Mouse (Mus musculus) testis, postnatal 14 days (tissue): ENCODE results near the gene Pgm5.

Source experiments
- DNase-seq: peaks from one replicate; pipeline ENCODE4 v3.0.0; 2021; ENCODE audit warnings: low spot score

Gene Pgm5

DNA sequence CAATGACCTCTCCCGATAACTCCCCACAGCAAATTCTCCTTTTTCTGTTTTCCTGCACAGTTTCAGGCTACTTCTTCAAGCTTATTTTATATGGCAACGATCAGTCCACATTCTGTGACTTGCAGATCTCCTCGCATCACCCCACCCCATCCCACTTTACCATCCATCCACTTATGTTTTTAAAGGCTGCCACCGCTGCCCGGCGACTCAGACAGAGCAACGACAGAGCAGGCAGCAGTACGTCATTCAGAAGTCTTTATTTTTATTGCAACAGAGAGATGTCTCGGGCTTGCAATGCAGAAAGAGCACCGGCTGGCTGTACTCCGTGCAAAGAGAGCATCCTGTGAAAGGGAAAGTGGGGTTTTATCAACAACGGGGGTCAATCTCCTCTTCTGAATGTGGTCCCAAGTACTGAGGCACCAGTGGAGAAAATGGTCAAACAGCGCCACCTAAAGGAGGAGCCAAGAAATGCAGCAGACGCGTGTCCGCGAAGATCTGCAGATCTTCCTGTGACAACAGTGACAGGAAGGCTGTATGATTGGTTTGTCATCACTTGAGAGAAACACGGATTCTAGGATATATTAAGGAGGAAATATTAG lies 9.5 kb upstream of the Pgm5 start:
- DNase-seq: peak; percentile 50

DNA sequence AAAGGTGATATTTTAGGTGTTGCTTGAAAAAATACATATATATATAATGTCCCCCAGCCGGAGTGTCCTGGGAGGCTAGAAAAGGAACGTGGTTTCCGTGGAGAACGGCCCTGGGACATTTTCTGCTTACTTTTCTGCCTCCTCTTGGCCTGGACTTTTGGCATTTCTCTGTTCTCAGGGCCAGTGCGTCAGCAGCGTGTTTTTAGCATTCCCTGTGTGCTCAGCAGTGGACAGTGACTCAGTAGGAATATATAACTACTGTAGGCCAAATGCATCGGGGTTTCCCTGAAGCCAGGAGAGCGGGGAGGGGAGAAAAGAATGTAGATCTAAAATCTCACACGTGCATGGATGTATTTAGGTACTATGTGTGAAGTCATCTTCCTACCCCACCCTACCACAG lies 3.8 kb upstream of the Pgm5 start:
- no peak for DNase-seq

DNA sequence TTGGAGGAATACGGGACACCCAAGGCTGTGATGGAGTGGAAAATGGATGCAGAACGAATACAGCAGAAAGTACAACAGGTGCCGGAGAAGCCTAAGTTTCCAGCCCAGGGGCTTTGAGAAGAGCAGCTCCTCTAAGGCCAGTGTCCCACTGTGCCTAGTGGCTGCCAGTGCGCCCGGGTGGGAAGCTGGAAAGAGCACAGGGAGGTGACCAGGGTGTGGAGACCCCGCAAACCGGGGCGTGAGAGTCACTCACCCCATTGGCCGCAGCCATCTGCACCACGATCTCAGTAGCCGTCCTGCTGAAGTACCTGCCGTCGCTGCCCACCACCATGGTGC lies 411 bp downstream of the Pgm5 start:
- DNase-seq: no peak

DNA sequence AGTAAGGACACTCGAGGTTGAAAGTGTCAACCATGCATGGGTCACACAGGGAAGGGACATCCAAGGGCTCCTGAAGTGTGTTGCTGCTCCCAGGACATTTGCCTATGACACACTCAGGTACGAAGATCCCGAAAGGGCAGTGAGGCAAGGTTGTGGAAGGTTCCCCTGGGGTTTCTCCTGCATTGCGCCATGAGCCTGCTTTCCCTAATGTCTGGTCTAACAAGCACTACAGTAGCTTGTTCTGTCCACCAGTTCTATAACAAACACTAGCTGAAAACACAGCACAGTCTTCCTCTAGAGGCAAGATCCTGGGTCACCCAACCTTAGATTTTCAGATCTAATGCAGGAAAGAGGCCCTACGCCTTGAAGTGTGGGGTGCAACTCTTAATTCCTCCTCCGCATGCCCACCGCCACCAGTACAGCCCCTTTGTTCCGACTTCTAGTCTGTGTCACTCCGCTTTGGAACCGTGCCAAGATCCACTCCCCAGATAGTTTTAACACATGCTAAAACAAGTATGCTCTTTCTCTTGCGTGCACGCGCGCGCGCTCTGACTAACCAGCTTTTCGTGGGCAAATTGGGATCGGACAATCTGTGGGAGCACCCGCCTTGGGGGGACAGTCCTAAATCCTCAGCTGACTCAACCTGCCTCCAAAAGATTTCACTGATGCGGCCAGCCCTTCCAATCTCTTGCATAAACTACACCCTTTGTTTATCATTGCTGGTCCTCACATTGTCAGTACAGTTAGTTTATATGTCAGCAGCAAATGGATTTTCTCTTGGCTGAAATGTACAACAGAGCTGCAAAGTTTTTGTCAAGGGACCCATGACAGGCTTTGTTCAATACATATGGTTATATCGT lies 10.0 kb downstream of the Pgm5 start:
- DNase-seq: no peak

DNA sequence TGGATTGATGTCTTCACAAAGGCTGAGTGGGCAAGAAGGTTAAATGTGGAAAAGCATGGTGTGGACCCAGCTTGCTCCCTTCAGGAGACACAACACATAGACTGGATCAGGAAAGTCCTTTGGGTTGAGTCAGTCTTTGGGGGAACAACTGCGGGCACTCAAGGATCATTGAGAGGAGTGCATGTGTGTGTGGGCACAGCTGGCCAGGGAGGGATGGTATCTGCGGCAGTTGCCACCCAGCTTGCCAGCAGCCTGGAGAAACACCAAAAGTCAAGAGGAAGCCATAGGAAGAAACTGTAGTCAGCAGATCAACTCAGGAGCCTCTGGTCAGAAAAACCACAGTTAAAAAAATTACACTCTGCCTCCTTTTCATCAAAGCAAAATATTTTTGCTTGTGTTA lies 12.8 kb downstream of the Pgm5 start:
- DNase-seq: no peak

DNA sequence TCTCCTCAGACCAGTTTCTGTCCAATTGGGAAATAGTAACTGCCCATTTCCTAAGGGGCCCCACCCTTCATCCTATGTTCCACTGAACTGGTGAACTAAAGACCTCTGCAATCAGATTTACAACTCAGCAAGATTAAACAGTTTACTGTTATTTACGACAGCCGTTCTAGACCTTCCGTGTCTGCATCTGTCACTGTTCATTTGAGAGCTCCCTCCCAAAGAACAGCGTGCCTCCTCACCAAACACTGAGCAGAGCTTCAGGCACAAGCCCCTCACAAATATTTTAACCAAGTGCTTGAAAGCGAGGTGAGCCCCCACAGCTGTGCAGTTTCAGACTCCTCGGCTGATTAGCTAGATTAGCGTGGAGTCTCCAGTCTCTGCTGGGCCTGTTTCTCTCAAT lies 13.3 kb downstream of the Pgm5 start:
- no peak for DNase-seq

DNA sequence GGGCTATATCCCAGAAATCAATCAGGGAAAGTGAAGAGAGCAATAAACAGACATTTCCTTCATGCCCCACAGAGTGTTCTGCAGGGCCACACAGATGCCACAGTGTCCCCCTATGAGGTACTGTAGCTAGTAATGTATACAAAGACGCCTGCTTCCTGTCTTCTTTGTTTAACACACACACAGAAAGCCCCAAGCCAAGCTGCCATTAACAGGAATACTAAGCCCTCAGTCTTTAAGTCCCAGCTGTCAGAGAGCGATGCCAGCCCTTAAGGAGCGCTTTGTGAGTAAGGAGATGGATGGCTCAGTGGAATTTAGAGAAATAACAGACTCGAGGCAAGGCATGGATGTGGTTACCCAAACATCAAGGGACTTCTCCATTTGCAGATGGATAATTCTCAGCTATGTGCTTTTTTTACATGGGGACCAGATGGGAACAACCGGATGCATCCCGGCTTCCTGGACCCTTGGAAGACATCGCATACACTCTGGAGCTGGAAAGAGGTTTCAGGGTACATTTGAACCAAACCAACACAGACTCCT lies 16.6 kb downstream of the Pgm5 start:
- DNase-seq: no peak

DNA sequence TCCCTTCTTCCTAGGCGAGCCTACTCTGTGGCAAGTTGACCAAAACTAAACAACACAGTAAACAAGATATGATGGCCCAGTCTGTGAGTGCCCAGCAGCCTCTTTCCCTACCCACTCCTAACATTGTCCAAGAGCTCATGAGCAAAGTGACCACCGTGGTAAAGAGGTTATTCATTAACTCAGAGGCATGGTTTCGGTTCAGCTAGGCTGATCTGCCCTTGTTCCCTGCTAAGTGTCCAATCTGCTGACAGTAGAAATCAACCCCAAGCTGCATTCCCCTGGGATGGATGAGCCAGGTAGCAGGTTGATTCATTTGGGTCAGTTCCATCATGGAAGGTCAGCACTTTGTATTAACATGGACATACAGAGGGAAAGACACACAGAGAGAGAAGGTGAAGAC lies 19.6 kb downstream of the Pgm5 start:
- DNase-seq: no peak

DNA sequence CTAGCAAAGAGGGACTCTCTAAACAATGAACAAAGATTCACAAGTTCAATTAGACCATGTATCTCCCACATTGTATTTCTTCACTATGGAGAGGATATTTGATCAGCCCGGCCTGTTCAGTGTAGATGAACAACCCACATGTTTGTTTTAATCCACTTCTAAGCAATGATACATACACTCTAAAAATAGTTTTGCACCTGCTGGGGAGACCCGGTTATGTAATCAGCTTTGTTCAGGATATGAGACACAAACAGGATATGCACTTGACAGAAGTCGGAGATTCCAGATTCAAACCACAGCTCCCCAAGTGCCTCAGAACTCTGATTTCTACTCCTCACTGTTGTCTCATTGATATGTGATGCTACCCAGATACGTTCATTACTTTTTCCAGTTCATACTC lies 37.1 kb downstream of the Pgm5 start:
- DNase-seq: no peak

DNA sequence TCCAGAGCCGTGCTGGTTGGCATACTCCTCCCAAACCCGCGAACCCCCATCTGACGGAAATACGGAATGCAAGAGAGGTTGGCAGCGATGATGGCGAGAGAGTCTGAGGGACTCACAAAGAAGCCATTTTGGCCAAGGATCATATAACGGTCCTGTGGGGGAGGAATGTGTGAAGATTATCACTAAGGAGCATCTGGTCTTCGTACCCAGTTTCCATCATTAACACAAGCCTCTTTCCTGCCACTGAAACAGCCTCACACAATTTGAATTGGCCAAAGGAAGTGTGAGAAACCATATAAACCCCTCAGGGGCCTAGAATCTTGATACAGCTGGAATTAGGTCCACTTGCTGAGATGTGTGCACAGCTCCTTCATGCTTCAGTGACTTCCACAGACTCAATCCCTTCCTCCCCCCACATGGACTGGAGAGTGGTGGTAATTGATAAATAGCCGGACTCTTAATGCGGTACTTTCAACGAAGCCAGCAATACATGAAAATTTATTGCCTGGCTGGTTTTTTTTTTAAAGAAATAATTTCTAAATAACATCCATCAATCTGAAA lies 45.9 kb downstream of the Pgm5 start:
- no peak for DNase-seq

DNA sequence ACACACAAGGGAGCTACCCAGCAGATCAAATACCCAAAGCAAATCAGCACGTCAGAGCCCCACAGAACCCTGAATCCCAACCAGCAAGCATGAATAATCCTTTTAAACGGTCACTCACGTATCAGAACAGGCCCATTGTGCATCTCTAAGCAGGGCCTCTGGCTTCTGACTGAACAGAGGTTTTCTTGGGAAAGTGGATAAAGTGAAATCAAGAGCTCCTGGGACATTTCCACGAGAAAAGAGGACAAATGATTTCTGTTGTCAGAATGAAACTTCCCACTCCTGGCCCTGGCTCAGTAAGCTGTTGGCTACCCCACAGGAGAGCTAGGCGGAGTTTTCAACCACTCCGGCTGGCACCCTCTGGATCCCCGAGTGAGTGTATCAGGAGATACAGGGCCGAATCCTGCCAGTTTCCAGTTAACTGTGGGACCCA lies 48.8 kb downstream of the Pgm5 start:
- DNase-seq: no peak

DNA sequence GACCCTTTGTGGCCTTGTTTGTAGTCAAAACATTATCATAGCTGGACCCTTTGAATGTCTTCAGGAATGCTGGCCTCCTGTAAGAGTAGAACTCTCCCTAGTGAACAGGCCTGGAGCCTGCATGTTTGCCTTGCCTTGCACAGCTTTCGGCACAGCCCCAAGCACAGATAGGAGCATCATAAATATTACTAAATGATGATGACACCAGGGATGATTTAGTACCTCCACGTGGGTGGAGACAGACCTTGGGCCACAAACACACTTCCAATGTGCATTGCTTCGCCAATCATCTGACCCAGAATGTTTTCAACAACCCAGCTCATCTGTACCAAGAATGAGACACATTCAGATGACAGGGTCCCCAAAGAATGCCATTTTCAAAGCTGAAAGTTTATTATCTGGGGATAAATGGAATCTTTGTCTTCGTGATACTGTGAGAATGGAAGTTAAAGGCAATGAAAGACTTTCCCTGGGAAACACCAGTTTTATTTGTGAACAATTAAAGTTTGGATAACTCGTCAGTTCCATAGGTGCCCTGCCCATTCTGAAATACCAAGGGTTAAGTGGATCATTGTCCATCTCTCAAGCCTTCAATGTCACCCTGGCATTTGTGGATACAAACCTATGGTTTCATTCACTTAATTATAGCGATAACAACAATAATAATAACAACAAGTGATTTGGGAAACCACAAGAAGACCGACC lies 49.4 kb downstream of the Pgm5 start:
- no peak for DNase-seq

DNA sequence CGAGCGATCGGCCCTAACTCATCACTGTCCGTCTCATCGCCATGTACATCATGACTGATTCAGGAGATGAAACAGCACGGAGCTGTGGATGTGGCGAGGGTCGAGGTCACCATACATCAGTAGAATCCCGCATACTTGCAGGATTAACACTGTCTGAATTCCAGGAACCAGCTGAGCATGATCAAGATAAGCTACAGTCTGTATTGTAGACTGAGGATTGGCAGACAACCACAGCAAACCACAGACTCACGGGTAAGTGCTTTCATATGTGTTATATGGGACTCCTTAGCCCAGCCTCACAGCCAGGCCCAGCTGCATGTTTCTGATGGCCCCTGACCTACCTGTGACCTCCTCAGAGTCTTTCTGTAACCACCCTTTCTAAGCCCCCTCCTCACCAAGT lies 50.2 kb downstream of the Pgm5 start:
- no peak for DNase-seq

DNA sequence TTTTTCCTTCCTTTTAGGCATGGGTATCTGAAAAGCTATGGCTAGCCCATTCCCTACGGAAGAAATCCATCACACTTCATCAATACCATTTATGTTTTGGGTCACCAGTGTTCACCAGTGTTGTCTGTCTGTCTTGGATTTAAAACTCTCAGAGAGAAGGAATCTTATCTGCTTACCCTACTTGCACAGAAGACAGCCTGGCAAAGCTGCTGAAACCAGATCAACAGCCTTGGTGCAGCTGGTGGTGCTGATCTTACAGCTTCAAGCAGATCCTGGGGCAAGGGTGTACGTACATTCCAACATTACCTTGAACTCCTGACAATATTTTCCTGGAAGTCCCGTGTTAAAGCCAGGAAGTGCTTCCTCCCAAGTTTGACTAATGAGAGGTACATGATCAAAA lies 55.6 kb downstream of the Pgm5 start:
- DNase-seq: no peak

DNA sequence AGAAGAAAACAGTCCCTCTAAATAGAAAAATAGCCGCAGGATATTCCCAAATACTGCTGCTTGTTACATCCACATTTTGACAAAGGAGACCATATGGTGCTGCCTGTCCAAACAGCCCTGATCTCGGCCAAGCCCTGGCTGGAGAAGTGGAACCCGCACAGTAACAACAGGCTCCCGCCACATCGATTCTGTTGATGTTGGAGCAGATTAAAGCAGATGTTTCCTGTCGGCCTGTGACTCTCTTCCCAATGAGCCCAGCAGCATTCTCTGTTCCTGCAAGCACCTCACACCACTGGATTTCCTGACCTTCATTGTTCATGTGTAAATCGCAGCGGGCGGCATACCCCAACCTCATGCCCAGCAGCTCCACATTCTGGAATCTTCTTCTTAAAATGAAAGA lies 64.0 kb downstream of the Pgm5 start:
- DNase-seq: no peak

DNA sequence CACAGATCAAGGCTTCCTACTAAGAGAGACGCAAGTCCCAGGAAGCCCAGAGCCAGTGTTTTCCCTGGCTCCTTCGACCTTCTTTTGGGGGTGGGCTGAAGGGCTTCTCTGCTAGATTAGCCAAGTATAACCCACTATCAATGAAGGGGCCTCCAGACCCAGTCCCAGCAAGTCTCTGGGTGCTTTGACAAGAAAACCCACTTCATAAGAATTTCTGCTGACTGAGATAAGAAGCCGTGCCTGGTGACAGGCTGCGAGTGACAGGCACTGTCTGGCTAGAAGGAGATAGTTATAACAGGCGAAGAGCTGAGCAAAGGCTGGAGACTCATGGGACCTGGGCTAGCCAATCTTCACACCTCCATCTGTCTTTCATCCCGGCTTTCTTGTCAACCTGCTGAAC lies 67.3 kb downstream of the Pgm5 start:
- DNase-seq: no peak

DNA sequence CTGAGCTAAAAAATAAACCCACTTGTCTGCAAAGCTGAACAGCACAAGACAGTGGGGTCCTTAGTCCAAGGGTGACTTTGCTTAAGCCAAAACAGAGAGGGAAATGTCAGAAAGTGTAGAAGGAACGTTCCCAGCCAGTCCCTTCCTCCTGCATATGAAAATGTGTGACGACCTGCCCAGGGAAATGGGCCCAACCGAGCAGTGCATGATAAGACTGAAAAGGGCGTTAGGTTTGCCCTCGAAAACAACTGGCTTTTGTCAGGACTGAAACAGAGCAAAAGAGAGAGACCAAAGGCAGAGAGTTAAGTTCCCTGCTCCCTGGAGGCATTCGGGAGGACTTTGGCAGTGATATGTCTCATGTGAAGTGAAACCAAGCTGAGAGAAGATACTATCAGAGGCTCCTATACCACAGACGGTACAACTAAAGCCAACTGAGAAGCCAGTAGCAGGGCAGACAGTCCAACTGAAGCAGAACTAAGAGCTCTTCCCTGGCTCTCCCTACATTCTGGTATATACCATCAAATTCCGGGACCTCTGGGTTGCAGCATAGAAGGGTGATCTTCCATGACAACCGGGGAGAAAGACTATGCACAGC lies 68.0 kb downstream of the Pgm5 start:
- DNase-seq: no peak

DNA sequence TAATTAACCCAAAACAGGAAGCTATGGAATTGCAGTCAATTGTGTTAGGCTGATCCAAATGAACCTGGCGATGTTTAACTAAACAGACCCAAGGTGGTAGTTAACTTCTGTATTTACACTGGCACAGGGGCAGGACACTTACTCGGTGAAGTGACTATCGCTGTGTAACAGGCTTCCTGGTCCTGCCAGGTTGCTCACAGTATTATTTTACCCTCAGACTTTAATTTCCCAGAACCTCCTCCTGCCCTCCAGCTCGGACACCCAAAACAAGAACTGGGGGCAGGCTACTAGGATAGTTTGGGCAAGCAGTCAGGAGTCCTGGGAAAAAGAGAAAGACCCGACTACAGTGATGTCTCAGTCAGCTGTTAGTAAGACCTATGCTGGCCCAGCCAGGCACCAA lies 68.8 kb downstream of the Pgm5 start:
- no peak for DNase-seq

DNA sequence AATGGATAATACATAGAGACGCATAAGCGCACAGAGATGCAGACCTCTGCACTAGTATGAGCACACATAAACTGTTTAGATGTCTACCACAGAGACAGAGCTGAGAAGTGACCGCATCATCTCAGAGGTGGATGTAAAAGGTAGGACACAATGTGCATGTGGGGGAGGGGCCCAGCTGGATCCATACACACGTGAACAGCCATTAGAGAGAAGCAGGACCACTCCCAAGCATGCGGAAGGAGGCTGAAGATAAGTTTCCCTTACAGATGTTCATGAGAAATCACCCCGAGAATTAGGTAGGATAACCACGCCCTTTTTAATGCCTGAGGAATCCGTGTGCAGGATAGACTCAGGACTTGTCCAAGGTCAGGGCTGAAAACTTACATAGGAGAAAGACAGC lies 75.8 kb downstream of the Pgm5 start:
- no peak for DNase-seq

DNA sequence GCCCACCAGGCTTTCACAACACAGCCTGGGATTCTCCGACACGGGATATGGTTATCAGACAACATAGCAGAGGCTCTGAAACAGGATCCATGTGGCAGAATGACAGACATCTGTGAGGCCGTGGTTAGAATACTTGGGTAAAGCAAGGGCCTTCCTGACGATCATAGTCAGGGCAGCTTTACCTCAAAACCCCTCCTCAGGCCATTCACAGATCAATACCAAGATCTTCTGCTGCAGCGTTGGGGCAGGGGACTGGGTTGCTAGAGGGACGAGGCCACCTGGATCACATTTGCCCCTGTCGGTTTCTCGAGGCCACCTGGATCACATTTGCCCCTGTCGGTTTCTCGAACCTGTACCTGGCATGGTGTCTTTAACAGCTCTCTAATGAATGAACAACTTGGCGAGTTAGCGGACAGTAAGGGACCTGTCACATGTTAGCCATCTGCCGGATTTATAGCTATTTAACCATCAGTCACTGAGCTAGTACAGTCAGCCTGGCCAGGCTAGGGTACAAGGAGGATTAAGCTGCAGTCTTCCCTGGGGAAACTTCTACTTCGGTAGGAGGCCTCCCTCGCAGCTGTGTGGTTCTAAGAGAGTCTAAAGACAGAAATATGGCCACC lies 76.5 kb downstream of the Pgm5 start:
- no peak for DNase-seq

DNA sequence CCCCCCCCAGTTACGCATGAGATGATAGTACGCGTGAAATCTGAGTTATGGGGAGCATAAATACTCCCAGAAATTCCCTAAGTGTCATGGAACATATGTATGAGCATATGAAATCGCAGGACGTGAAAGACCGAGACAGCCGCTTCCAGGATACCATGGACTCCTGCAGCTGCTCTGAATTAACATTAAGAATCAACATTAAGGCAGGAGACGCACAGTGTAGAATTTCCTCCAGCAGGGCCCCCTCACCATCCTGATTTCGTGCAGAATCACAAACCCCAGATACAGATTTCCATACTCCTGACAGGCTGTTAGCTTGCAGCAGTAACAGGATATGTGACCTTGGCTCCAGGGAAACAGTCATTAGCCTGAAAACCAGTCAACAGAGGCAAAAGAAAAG lies 77.9 kb downstream of the Pgm5 start:
- no peak for DNase-seq

DNA sequence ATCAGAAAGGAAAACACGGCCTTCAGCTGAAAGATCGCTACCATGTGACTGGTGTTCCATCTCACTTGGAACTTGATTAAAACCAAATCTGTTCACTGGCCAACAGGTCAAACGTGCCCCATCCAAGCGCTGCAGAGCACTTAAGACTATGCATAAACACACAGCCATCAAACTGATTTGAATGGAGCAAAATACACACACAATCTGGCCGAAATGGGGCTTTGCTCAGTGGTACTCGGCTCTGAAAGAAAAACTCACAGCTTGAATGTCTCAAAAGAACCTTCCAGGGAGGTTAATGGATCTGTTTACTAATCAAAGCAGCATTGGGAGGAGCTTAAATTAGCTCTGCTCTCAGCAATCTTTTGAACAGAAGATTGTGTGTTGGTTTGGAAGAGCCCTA lies 81.7 kb downstream of the Pgm5 start:
- no peak for DNase-seq
